Mouse (Mus musculus) limb, embryonic 14.5 days (tissue): ENCODE data around the gene AI597479. TPM values are rescaled to one million over a fixed set of nuclear protein-coding genes. Genes with fewer than 3 reads are reported as not detected.

Experiments
- ATAC-seq: fragments of 200-750 bp; cut with Nextera tagmentation; 2 replicates; pipeline ENCODE4 v1.8.0; 2017; ENCODE audit warnings: low read depth, moderate number of reproducible peaks, moderate TSS enrichment; ENCODE audit not compliant: low FRiP score
- DNase-seq: peaks from one replicate; pipeline ENCODE4 v3.0.0-alpha.2; 2015; ENCODE audit warnings: low spot score
- H3K27ac ChIP-seq: fragments of 300-500 bp; sonication (generic); replicated peaks from 2 replicates; pipeline ENCODE4 v1.5.1; 2014; ENCODE audit warnings: low read depth, mild to moderate bottlenecking, low read length, moderate library complexity, mixed read lengths
- H3K27me3 ChIP-seq: fragments of 300-500 bp; sonication (generic); 2 replicates; pipeline ENCODE4 v1.6.1; 2014; ENCODE audit warnings: low read length, mixed read lengths; ENCODE audit not compliant: control insufficient read depth, insufficient read depth
- H3K36me3 ChIP-seq: fragments of 300-500 bp; sonication (generic); 2 replicates; pipeline ENCODE4 v1.6.1; 2014; ENCODE audit warnings: mild to moderate bottlenecking, low read length, moderate library complexity, mixed read lengths; ENCODE audit not compliant: control insufficient read depth, insufficient read depth
- H3K4me1 ChIP-seq: fragments of 300-500 bp; sonication (generic); 2 replicates; pipeline ENCODE4 v1.6.1; 2014; ENCODE audit warnings: antibody characterized with exemption, low read length, mixed read lengths; ENCODE audit not compliant: control insufficient read depth, insufficient read depth
- H3K4me2 ChIP-seq: fragments of 300-500 bp; sonication (generic); replicated peaks from 2 replicates; pipeline ENCODE4 v1.6.1; 2014; ENCODE audit warnings: low read depth, mild to moderate bottlenecking, low read length, moderate library complexity; ENCODE audit not compliant: severe bottlenecking
- H3K4me3 ChIP-seq: fragments of 300-500 bp; sonication (generic); replicated peaks from 2 replicates; pipeline ENCODE4 v1.5.1; 2014; ENCODE audit warnings: low read length
- H3K9ac ChIP-seq: fragments of 300-500 bp; sonication (generic); 2 replicates; pipeline ENCODE4 v1.6.1; 2014; ENCODE audit warnings: mild to moderate bottlenecking, low read depth, low read length, moderate library complexity; ENCODE audit not compliant: severe bottlenecking
- H3K9me3 ChIP-seq: fragments of 300-500 bp; sonication (generic); 2 replicates; pipeline ENCODE4 v1.6.1; 2016; ENCODE audit warnings: low read length; ENCODE audit not compliant: control insufficient read depth
- POLR2A ChIP-seq: fragments of 200-500 bp; IDR thresholded peaks from 2 replicates; pipeline ENCODE4 v1.8.0; 2012; ENCODE audit warnings: inconsistent platforms, mild to moderate bottlenecking, moderate library complexity, borderline replicate concordance; ENCODE audit not compliant: insufficient read depth, insufficient read length; ENCODE audit errors: extremely low read depth
- WGBS: fragments of 180-500 bp; shearing (Covaris S2); extraction: QIAGEN DNeasy Blood & Tissue Kit; methylation state at CpG from one replicate; pipeline ENCODE4 v1.1.7; 2014; 5-methylcytosine and 5-hydroxymethylcytosine counted together
- polyA plus RNA-seq, 2 experiments: library from polyadenylated mRNA; depleted of rRNA in 1 of 2; stranded (reverse) in 1 of 2; unstranded in 1 of 2; fragments of >200 nt; fragmentation: Nextera tagmentation in 1 of 2; extraction: Ambion mirVana in 1 of 2; gene quantifications; 2 replicates each; pipeline versions ENCODE4 v1.2.1 to v1.2.3; 2012 to 2014

AI597479 gene
- polyA plus RNA-seq, 2 experiments = 22.2 to 25.9 TPM

GRCm38 (mm10) chr1:43153538-43153937 is 55.0 kb downstream of the AI597479 start:
- H3K27ac ChIP-seq = no peak overlapping the region
- DNase-seq (no peak), ATAC-seq (no peak)
- no peaks in the 10 kb centered on the region for H3K4me1 ChIP-seq
- WGBS = 84% methylated on average over 5 of the region's 5 CpGs
- no peak overlapping the region for H3K4me3 ChIP-seq
- TF ChIP-seq POLR2A = no peak
- H3K27me3 ChIP-seq = no peaks in the 10 kb centered on the region
- H3K4me2 ChIP-seq = no peak overlapping the region
- H3K9ac ChIP-seq = no peak overlapping the region
- no peaks in the 10 kb centered on the region for H3K36me3 ChIP-seq
- H3K9me3 ChIP-seq = no peaks in the 10 kb centered on the region

GRCm38 (mm10) chr1:43154491-43154890 is 56.0 kb downstream of the AI597479 start:
- no peak overlapping the region for H3K9ac ChIP-seq
- DNase-seq (peak; percentile 44), ATAC-seq (no peak; the same call in 1 of the 2 replicates)
- H3K4me1 ChIP-seq = no peaks in the 10 kb centered on the region
- no peak overlapping the region for H3K4me3 ChIP-seq
- no peaks in the 10 kb centered on the region for H3K9me3 ChIP-seq
- no peaks in the 10 kb centered on the region for H3K27me3 ChIP-seq
- no peaks in the 10 kb centered on the region for H3K36me3 ChIP-seq
- TF ChIP-seq POLR2A = no peak
- no peak overlapping the region for H3K4me2 ChIP-seq
- H3K27ac ChIP-seq = no peak overlapping the region
- 59% methylated on average over 2 of the region's 2 CpGs for WGBS

- Histone ChIP-seq H3K9ac (no peak overlapping the region), H3K4me3 (no peak overlapping the region), H3K4me1 (peaks cover 3% of the 10 kb centered on the region; the same call in 1 of the 2 replicates), H3K27ac (no peak overlapping the region), H3K27me3 (no peaks in the 10 kb centered on the region), H3K9me3 (no peaks in the 10 kb centered on the region), H3K4me2 (no peak overlapping the region), H3K36me3 (no peaks in the 10 kb centered on the region)
- TF ChIP-seq POLR2A = no peak
- 85% methylated on average over 2 of the region's 2 CpGs for whole genome bisulfite sequencing
- no peak for DNase-seq
- no peak for ATAC-seq
Measured at GRCm38 (mm10) chr1:43157907-43158306, 59.4 kb downstream of the AI597479 start.

GRCm38 (mm10) chr1:43159429-43159828 is 60.9 kb downstream of the AI597479 start:
- Histone ChIP-seq H3K27ac (no peak overlapping the region), H3K27me3 (no peaks in the 10 kb centered on the region), H3K4me1 (peaks cover 9% of the 10 kb centered on the region; the same call in 1 of the 2 replicates), H3K9ac (no peak overlapping the region), H3K9me3 (no peaks in the 10 kb centered on the region), H3K36me3 (no peaks in the 10 kb centered on the region), H3K4me2 (no peak overlapping the region), H3K4me3 (no peak overlapping the region)
- ATAC-seq (no peak), DNase-seq (no peak)
- WGBS = 73% methylated on average over 4 of the region's 4 CpGs
- TF ChIP-seq POLR2A = no peak

- peak overlapping the region; percentile 94 for H3K4me2 ChIP-seq
- H3K9ac ChIP-seq = no peak overlapping the region
Measured at GRCm38 (mm10) chr1:43162394-43162793, 63.9 kb downstream of the AI597479 start.

GRCm38 (mm10) chr1:43163084-43163466 is 64.6 kb downstream of the AI597479 start:
- H3K4me3 ChIP-seq = peak overlapping the region; percentile 69
- H3K4me1 ChIP-seq = peaks cover 14% of the 10 kb centered on the region
- no peak for TF ChIP-seq POLR2A
- H3K36me3 ChIP-seq = no peaks in the 10 kb centered on the region
- no peak overlapping the region for H3K27ac ChIP-seq
- 2% methylated on average over 5 of the region's 6 CpGs for WGBS
- H3K4me2 ChIP-seq = peak overlapping the region; percentile 94
- H3K27me3 ChIP-seq = no peaks in the 10 kb centered on the region
- no peaks in the 10 kb centered on the region for H3K9me3 ChIP-seq
- no peak for DNase-seq
- peak overlapping the region; percentile 73 for H3K9ac ChIP-seq
- no peak for ATAC-seq

More at GRCm38 (mm10) chr1:43162394-43162793, 63.9 kb downstream of the AI597479 start:
- Histone ChIP-seq H3K4me3 (0 out of 2 replicates have a peak overlapping the region, but pooled peaks have one; percentile 69), H3K27ac (no peak overlapping the region), H3K27me3 (no peaks in the 10 kb centered on the region), H3K4me1 (peaks cover 9% of the 10 kb centered on the region; the same call in 1 of the 2 replicates), H3K36me3 (no peaks in the 10 kb centered on the region), H3K9me3 (no peaks in the 10 kb centered on the region)
- ATAC-seq = no peak
- WGBS = 79% methylated on average over 3 of the region's 3 CpGs
- no peak for TF ChIP-seq POLR2A
- DNase-seq = no peak
